Mouse (Mus musculus): ENCODE results near the gene Ppp1r9a. TPM values are rescaled to one million over a fixed set of nuclear protein-coding genes. Genes with fewer than 3 reads are reported as not detected.

Ppp1r9a gene
- polyA plus RNA-seq, 1 experiment: 38.1 TPM

- H3K9me3 ChIP-seq (replicated peaks; ENCODE audit: control insufficient read depth, insufficient read depth, low read length, poor library complexity, severe bottlenecking): no peaks in the 10 kb centered on the region
- no peak overlapping the region for H3K9ac ChIP-seq (ENCODE audit: low read depth, poor library complexity, severe bottlenecking)
- no peaks in the 10 kb centered on the region for H3K27me3 ChIP-seq (ENCODE audit: control insufficient read depth, insufficient read depth, low read length, poor library complexity, severe bottlenecking)
- TF ChIP-seq EP300 (IDR thresholded peaks at IDR 0.05; ENCODE audit: insufficient read depth, low read depth, low read length): peak; percentile 51; the same call in 1 of the 2 replicates
- no peak for TF ChIP-seq CTCF (IDR thresholded peaks at IDR 0.05; ENCODE audit: low read depth, low read length)
- H3K4me1 ChIP-seq (ENCODE audit: control insufficient read depth, insufficient read depth, low read length): peaks cover 8% of the 10 kb centered on the region
- no peaks in the 10 kb centered on the region for H3K36me3 ChIP-seq (ENCODE audit: control insufficient read depth, insufficient read depth, low read length, poor library complexity, severe bottlenecking)
- no peak overlapping the region for H3K4me3 ChIP-seq (ENCODE audit: low read depth, low read length)
- peak overlapping the region; percentile 93 for H3K27ac ChIP-seq (ENCODE audit: insufficient read depth, low read length)
Measured at GRCm38 (mm10) chr6:5020510-5020909, 117.8 kb downstream of the Ppp1r9a start.

GRCm38 (mm10) chr6:5022677-5023076 is 120.0 kb downstream of the Ppp1r9a start:
- no peak overlapping the region for H3K27ac ChIP-seq (ENCODE audit: insufficient read depth, low read length)

GRCm38 (mm10) chr6:5024893-5025292 is 122.2 kb downstream of the Ppp1r9a start:
- TF ChIP-seq CTCF (IDR thresholded peaks at IDR 0.05; ENCODE audit: low read depth, low read length): no peak
- no peak for TF ChIP-seq POLR2A (IDR thresholded peaks at IDR 0.05; ENCODE audit: insufficient read depth, low read length)
- no peak for TF ChIP-seq EP300 (IDR thresholded peaks at IDR 0.05; ENCODE audit: insufficient read depth, low read depth, low read length)
- H3K4me3 ChIP-seq (ENCODE audit: low read depth, low read length): no peak overlapping the region

More at GRCm38 (mm10) chr6:5022677-5023076, 120.0 kb downstream of the Ppp1r9a start:
- H3K27me3 ChIP-seq (ENCODE audit: control insufficient read depth, insufficient read depth, low read length, poor library complexity, severe bottlenecking): no peaks in the 10 kb centered on the region
- no peak overlapping the region for H3K4me3 ChIP-seq (ENCODE audit: low read depth, low read length)
- H3K9me3 ChIP-seq (replicated peaks; ENCODE audit: control insufficient read depth, insufficient read depth, low read length, poor library complexity, severe bottlenecking): no peaks in the 10 kb centered on the region
- peaks cover 8% of the 10 kb centered on the region for H3K4me1 ChIP-seq (ENCODE audit: control insufficient read depth, insufficient read depth, low read length)
- TF ChIP-seq EP300 (IDR thresholded peaks at IDR 0.05; ENCODE audit: insufficient read depth, low read depth, low read length) (no peak), CTCF (IDR thresholded peaks at IDR 0.05; ENCODE audit: low read depth, low read length) (no peak), POLR2A (IDR thresholded peaks at IDR 0.05; ENCODE audit: insufficient read depth, low read length) (no peak)
- no peak overlapping the region for H3K9ac ChIP-seq (ENCODE audit: low read depth, poor library complexity, severe bottlenecking)
- H3K36me3 ChIP-seq (ENCODE audit: control insufficient read depth, insufficient read depth, low read length, poor library complexity, severe bottlenecking): no peaks in the 10 kb centered on the region

GRCm38 (mm10) chr6:5026772-5027171 is 124.1 kb downstream of the Ppp1r9a start:
- H3K36me3 ChIP-seq (ENCODE audit: control insufficient read depth, insufficient read depth, low read length, poor library complexity, severe bottlenecking): no peaks in the 10 kb centered on the region
- no peaks in the 10 kb centered on the region; the same call in 1 of the 2 replicates for H3K9me3 ChIP-seq (replicated peaks; ENCODE audit: control insufficient read depth, insufficient read depth, low read length, poor library complexity, severe bottlenecking)
- no peak overlapping the region for H3K4me3 ChIP-seq (ENCODE audit: low read depth, low read length)
- no peak for TF ChIP-seq EP300 (IDR thresholded peaks at IDR 0.05; ENCODE audit: insufficient read depth, low read depth, low read length)
- no peaks in the 10 kb centered on the region for H3K4me1 ChIP-seq (ENCODE audit: control insufficient read depth, insufficient read depth, low read length)
- no peaks in the 10 kb centered on the region for H3K27me3 ChIP-seq (ENCODE audit: control insufficient read depth, insufficient read depth, low read length, poor library complexity, severe bottlenecking)
- no peak overlapping the region for H3K27ac ChIP-seq (ENCODE audit: insufficient read depth, low read length)
- no peak overlapping the region for H3K9ac ChIP-seq (ENCODE audit: low read depth, poor library complexity, severe bottlenecking)

More at GRCm38 (mm10) chr6:5024893-5025292, 122.2 kb downstream of the Ppp1r9a start:
- H3K27me3 ChIP-seq (ENCODE audit: control insufficient read depth, insufficient read depth, low read length, poor library complexity, severe bottlenecking): no peaks in the 10 kb centered on the region
- no peaks in the 10 kb centered on the region for H3K9me3 ChIP-seq (replicated peaks; ENCODE audit: control insufficient read depth, insufficient read depth, low read length, poor library complexity, severe bottlenecking)
- no peak overlapping the region for H3K9ac ChIP-seq (ENCODE audit: low read depth, poor library complexity, severe bottlenecking)
- H3K36me3 ChIP-seq (ENCODE audit: control insufficient read depth, insufficient read depth, low read length, poor library complexity, severe bottlenecking): no peaks in the 10 kb centered on the region
- no peaks in the 10 kb centered on the region for H3K4me1 ChIP-seq (ENCODE audit: control insufficient read depth, insufficient read depth, low read length)
- no peak overlapping the region for H3K27ac ChIP-seq (ENCODE audit: insufficient read depth, low read length)

GRCm38 (mm10) chr6:5027213-5027612 is 124.5 kb downstream of the Ppp1r9a start:
- H3K27ac ChIP-seq (ENCODE audit: insufficient read depth, low read length): no peak overlapping the region
- no peaks in the 10 kb centered on the region for H3K4me1 ChIP-seq (ENCODE audit: control insufficient read depth, insufficient read depth, low read length)
- no peak for TF ChIP-seq CTCF (IDR thresholded peaks at IDR 0.05; ENCODE audit: low read depth, low read length)
- TF ChIP-seq POLR2A (IDR thresholded peaks at IDR 0.05; ENCODE audit: insufficient read depth, low read length): no peak
- TF ChIP-seq EP300 (IDR thresholded peaks at IDR 0.05; ENCODE audit: insufficient read depth, low read depth, low read length): no peak
- no peaks in the 10 kb centered on the region; the same call in 1 of the 2 replicates for H3K9me3 ChIP-seq (replicated peaks; ENCODE audit: control insufficient read depth, insufficient read depth, low read length, poor library complexity, severe bottlenecking)
- H3K27me3 ChIP-seq (ENCODE audit: control insufficient read depth, insufficient read depth, low read length, poor library complexity, severe bottlenecking): no peaks in the 10 kb centered on the region
- H3K4me3 ChIP-seq (ENCODE audit: low read depth, low read length): no peak overlapping the region
- no peaks in the 10 kb centered on the region for H3K36me3 ChIP-seq (ENCODE audit: control insufficient read depth, insufficient read depth, low read length, poor library complexity, severe bottlenecking)
- no peak overlapping the region for H3K9ac ChIP-seq (ENCODE audit: low read depth, poor library complexity, severe bottlenecking)

GRCm38 (mm10) chr6:5027801-5028200 is 125.1 kb downstream of the Ppp1r9a start:
- Histone ChIP-seq H3K4me3 (ENCODE audit: low read depth, low read length) (no peak overlapping the region), H3K27me3 (ENCODE audit: control insufficient read depth, insufficient read depth, low read length, poor library complexity, severe bottlenecking) (no peaks in the 10 kb centered on the region), H3K36me3 (ENCODE audit: control insufficient read depth, insufficient read depth, low read length, poor library complexity, severe bottlenecking) (no peaks in the 10 kb centered on the region), H3K9ac (ENCODE audit: low read depth, poor library complexity, severe bottlenecking) (no peak overlapping the region), H3K9me3 (replicated peaks; ENCODE audit: control insufficient read depth, insufficient read depth, low read length, poor library complexity, severe bottlenecking) (no peaks in the 10 kb centered on the region; the same call in 1 of the 2 replicates), H3K27ac (ENCODE audit: insufficient read depth, low read length) (no peak overlapping the region), H3K4me1 (ENCODE audit: control insufficient read depth, insufficient read depth, low read length) (peaks cover 1% of the 10 kb centered on the region)
- TF ChIP-seq POLR2A (IDR thresholded peaks at IDR 0.05; ENCODE audit: insufficient read depth, low read length) (no peak), EP300 (IDR thresholded peaks at IDR 0.05; ENCODE audit: insufficient read depth, low read depth, low read length) (no peak), CTCF (IDR thresholded peaks at IDR 0.05; ENCODE audit: low read depth, low read length) (no peak)

Data from ES-Bruce4 (cell line).